Mouse (Mus musculus): ENCODE data around the gene Agmat.

- TF ChIP-seq CTCF (IDR thresholded peaks at IDR 0.05; ENCODE audit: borderline replicate concordance, extremely low read depth, insufficient read depth, insufficient read length), result no peak
- no peak for TF ChIP-seq POLR2A (IDR thresholded peaks at IDR 0.05; ENCODE audit: borderline replicate concordance, extremely low read depth, insufficient read depth, insufficient read length, poor library complexity, severe bottlenecking)
Observed at GRCm38 (mm10) chr4:141787462-141787861, 41.0 kb downstream of the Agmat start.
